Mouse (Mus musculus) ES-E14 (cell line): ENCODE data around the gene Ubc.

Source experiments
- CHD2 ChIP-seq: IDR thresholded peaks from 2 replicates; pipeline ENCODE4 v1.6.1; 2014; ENCODE audit warnings: mild to moderate bottlenecking, low read depth, low read length, inconsistent platforms
- HCFC1 ChIP-seq: IDR thresholded peaks from 2 replicates; pipeline ENCODE4 v1.6.1; 2012; ENCODE audit warnings: low read length, inconsistent platforms, borderline replicate concordance; ENCODE audit not compliant: insufficient read depth
- ZNF384 ChIP-seq: IDR thresholded peaks from 2 replicates; pipeline ENCODE4 v1.6.1; 2012; ENCODE audit warnings: low read depth, low read length, inconsistent platforms

DNA sequence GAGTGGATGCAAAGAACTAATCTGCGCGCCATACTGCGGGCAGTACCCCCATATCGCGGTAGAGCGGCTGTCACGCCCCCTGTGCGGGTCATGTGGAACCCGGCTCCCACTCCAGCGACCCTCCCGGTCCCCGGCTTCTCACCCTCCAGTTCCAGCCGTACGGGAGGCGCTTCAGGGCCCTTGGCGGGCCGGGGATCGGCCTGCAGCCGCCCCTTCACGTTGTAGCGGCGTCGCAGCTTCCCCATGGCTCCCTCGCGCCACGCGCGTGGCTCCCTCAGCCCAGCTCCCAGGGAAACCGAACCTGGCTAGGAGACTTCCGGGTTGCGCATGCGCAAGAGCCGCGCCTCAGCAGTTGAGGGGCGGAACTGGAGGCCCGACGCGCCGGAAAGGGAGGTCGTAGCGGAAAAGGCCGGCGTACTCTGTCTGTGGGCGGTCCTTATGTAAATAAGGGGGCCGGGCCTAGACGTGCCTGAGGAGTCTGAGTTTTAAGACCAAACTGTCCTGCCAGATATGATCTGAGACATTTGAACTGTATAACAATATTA is 43.9 kb upstream of the Ubc start, which contains the start of gene Dhx37:
- TF ChIP-seq HCFC1, result no peak
- no peak for TF ChIP-seq ZNF384
- TF ChIP-seq CHD2, result no peak
